Mouse (Mus musculus) adrenal gland, postnatal 4 days (tissue): ENCODE measurements at regions not wholly inside any gene's neighbourhood (a gene's known extent, or its start where the extent isn't known, plus 50 kb on each side); places are given as distances from the start of the nearest gene placed in this dataset.

Experiments used
- DNase-seq, 2 experiments: peaks; one replicate each; pipeline ENCODE4 v3.0.0; 2021 to 2022; ENCODE audit warnings: low spot score in 2 of 2, mixed read lengths in 2 of 2

- no peak for DNase-seq
Measured at GRCm38 (mm10) chr5:111506821-111507220, 89.7 kb downstream of the Mn1 start.

- no peak for DNase-seq
Measured at GRCm38 (mm10) chr5:111507332-111507731, 90.2 kb downstream of the Mn1 start.

- DNase-seq = peak in 1 of 2 experiments; percentile 40
Measured at GRCm38 (mm10) chr5:111509014-111509561, 91.9 kb downstream of the Mn1 start.

GRCm38 (mm10) chr5:111509575-111510057 is 92.5 kb downstream of the Mn1 start:
- DNase-seq = no peak

GRCm38 (mm10) chr5:111510183-111510878 is 93.2 kb downstream of the Mn1 start:
- no peak for DNase-seq

- DNase-seq = no peak
Measured at GRCm38 (mm10) chr5:111510879-111511231, 93.7 kb downstream of the Mn1 start.

GRCm38 (mm10) chr5:111511982-111512381 is 94.8 kb downstream of the Mn1 start:
- no peak for DNase-seq

- no peak for DNase-seq
Measured at GRCm38 (mm10) chr5:111513976-111514375, 96.8 kb downstream of the Mn1 start.

- DNase-seq = no peak
Measured at GRCm38 (mm10) chr5:111519059-111519458, 101.9 kb downstream of the Mn1 start.

GRCm38 (mm10) chr5:111519500-111520041 is 102.4 kb downstream of the Mn1 start:
- no peak for DNase-seq

- no peak for DNase-seq
Measured at GRCm38 (mm10) chr5:111521866-111522265, 104.7 kb downstream of the Mn1 start.

GRCm38 (mm10) chr5:111522586-111522985 is 105.4 kb downstream of the Mn1 start:
- no peak for DNase-seq

- DNase-seq = no peak
Measured at GRCm38 (mm10) chr5:111527741-111528140, 110.6 kb downstream of the Mn1 start.

GRCm38 (mm10) chr5:111529096-111529495 is 111.9 kb downstream of the Mn1 start:
- DNase-seq = no peak

GRCm38 (mm10) chr5:111530628-111531524 is 113.7 kb downstream of the Mn1 start:
- DNase-seq = no peak

GRCm38 (mm10) chr5:111532446-111533035 is 115.4 kb downstream of the Mn1 start:
- DNase-seq = no peak

- peak in 1 of 2 experiments; percentile 23 for DNase-seq
Measured at GRCm38 (mm10) chr5:111535978-111536377, 118.8 kb downstream of the Mn1 start.

GRCm38 (mm10) chr5:111538560-111539450 is 121.6 kb downstream of the Mn1 start:
- no peak for DNase-seq

GRCm38 (mm10) chr5:111540486-111540885 is 123.3 kb downstream of the Mn1 start:
- DNase-seq = no peak

- DNase-seq = no peak
Measured at GRCm38 (mm10) chr5:111542077-111542476, 124.9 kb downstream of the Mn1 start.
